Mouse (Mus musculus) thymus, adult 18-20 months (tissue): ENCODE data around the gene C87977.
"Not testable (repeated sequence)": the region's sequence is repeated elsewhere in the genome, so short reads cannot be mapped to it uniquely, and the experiment has no call there.

ENCODE experiments used
- DNase-seq, 2 experiments: peaks; one replicate each; pipeline ENCODE4 v3.0.0; 2022; ENCODE audit warnings: mixed read lengths in 2 of 2

The C87977 gene

DNA sequence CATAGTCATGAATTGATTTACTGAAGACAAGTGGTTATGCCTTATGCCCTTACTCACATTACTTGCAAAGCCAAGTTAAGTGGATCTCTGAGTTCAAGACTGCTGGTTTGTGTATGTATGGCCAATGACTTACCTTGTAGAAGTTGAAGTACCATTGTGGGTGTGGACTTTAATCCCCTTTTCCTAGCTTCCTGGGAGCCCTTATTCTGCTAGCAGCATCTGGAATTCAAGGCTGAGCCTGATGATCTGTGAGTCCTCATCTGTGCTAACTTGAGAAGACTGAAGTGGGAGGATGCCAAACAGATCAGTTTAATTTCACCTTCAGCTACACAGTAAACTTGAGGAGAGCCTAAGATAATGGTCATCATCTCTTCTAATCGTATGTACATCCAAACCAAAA lies at the start of gene C87977:
Gene C87977, minus strand, starts transcription at position 101 of the 400 bp plus-strand sequence.
- not testable (repeated sequence) for DNase-seq

DNA sequence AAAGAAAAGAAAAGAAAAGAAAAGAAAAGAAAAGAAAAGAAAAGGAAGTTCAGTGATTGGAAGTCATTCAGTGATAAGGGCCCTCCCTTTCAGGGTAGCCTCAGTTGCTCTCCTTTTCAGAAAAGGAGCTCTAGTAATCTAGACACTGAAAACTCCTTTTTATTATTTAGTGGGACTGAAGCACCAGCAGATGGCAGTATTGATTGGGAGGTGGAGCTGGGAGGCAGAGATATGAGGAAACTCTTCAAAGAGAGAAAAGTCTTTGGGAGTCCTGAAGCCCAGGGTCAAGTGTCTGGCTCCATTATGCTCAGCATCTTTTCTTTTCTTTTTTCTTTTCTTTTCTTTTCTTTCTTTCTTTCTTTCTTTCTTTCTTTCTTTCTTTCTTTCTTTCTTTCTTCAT lies 41.6 kb upstream of the C87977 start:
- not testable (repeated sequence) for DNase-seq

GRCm38 (mm10) chr4:144190419-144190818 lies 22.7 kb downstream of the C87977 start, which contains the start of gene Oog2:
Gene Oog2 (plus strand): TSS chr4:144190719.
- no peak for DNase-seq

GRCm38 (mm10) chr4:144162563-144162962 lies 50.6 kb downstream of the C87977 start, which contains the start of gene Oog3:
Gene Oog3 (minus strand): TSS chr4:144162663.
- DNase-seq, result no peak
